Mouse (Mus musculus) left cerebral cortex, postnatal 4 days (tissue): ENCODE measurements around the gene Gm20834. TPM values are rescaled to one million over a fixed set of nuclear protein-coding genes. Genes with fewer than 3 reads are reported as not detected.
"Not testable (repeated sequence)": the region's sequence is repeated elsewhere in the genome, so short reads cannot be mapped to it uniquely, and the experiment has no call there.

Experiments used
- DNase-seq: peaks from one replicate; pipeline ENCODE4 v3.0.0-alpha.2; 2022
- intact Hi-C: fragments of 180-260 bp; cut with DNase I; formaldehyde crosslinking; loops from one replicate; pipeline ENCODE4 v1.15.1; 2025
- total RNA-seq, 2 experiments: library from RNA; stranded (reverse); gene quantifications; 2 replicates each; pipeline ENCODE4 v1.2.3; 2021

Gm20834 gene
- not detected for total RNA-seq

DNA sequence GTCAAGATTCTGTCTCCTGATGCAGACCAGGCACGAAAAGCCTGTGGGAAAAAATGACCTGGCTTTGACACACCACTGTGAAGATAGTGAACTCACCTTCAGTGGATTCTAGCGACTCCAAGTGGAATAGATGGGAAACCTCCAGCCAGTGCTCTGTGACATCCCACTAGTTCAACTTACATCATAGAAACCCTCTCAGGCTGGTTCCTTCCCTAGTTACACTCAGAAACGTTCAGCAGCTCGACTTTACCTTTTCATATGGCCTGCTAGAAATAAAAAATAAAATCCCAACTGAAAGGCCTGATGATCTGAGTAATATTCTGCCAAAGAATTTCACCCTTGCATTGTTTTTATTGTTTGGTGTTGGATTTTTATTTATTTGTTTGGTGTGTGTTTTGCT lies at the start of gene Gm20834:
Gene Gm20834 (minus strand): TSS at position 101 of the 400 bp plus-strand sequence.
- DNase-seq, intact Hi-C loops: not testable (repeated sequence)

Other genes with a start within 250 kb of the Gm20834 start
- not detected for gene Gm21310, start 177.4 kb downstream of the Gm20834 start, total RNA-seq
- not detected for gene Gm28510, start 88.1 kb upstream of the Gm20834 start, total RNA-seq
- gene Gm20737, start 211.5 kb upstream of the Gm20834 start, total RNA-seq, result not detected
- gene Gm21775, start 228.9 kb upstream of the Gm20834 start, total RNA-seq, result not detected